28 mouse cellular contexts compared by ENCODE assay signal in genomic region chr15:59880426-59880825, GRCm38 (mm10).
"Had no signal": no experiment of that assay in that cellular context is flagged by ENCODE, and none has a peak within 500 bp of the region (broad histone marks: within the 10 kb centered on the region; RNA-seq: fewer than 3 reads in every experiment).

No protein-coding gene starts in this region.

- H3K27ac ChIP-seq: embryonic facial prominence, embryonic 10.5 days; embryonic facial prominence, embryonic 12.5 days; embryonic facial prominence, embryonic 13.5 days; embryonic facial prominence, embryonic 15.5 days; forebrain, embryonic 10.5 days; forebrain, embryonic 12.5 days; forebrain, embryonic 13.5 days; forebrain, embryonic 15.5 days; gastrocnemius, adult 2 months; heart, adult 2 months had no signal

- H3K9ac ChIP-seq: embryonic facial prominence, embryonic 12.5 days; embryonic facial prominence, embryonic 13.5 days; embryonic facial prominence, embryonic 15.5 days; forebrain, embryonic 12.5 days; forebrain, embryonic 13.5 days; forebrain, embryonic 15.5 days; forebrain, postnatal 0 days had no signal

- H3K27me3 ChIP-seq: embryonic facial prominence, embryonic 12.5 days; embryonic facial prominence, embryonic 13.5 days; embryonic facial prominence, embryonic 15.5 days; forebrain, embryonic 12.5 days; forebrain, embryonic 13.5 days; forebrain, embryonic 15.5 days had no signal

- H3K36me3 ChIP-seq: embryonic facial prominence, embryonic 10.5 days; embryonic facial prominence, embryonic 12.5 days; embryonic facial prominence, embryonic 13.5 days; embryonic facial prominence, embryonic 15.5 days; forebrain, embryonic 10.5 days; forebrain, embryonic 12.5 days; forebrain, embryonic 15.5 days had no signal

- H3K4me1 ChIP-seq: embryonic facial prominence, embryonic 10.5 days; embryonic facial prominence, embryonic 12.5 days; embryonic facial prominence, embryonic 13.5 days; embryonic facial prominence, embryonic 15.5 days; forebrain, embryonic 10.5 days; forebrain, embryonic 12.5 days; forebrain, embryonic 13.5 days; forebrain, embryonic 15.5 days had no signal

- H3K4me3 ChIP-seq: embryonic facial prominence, embryonic 10.5 days; embryonic facial prominence, embryonic 12.5 days; embryonic facial prominence, embryonic 13.5 days; embryonic facial prominence, embryonic 15.5 days; erythroblast, embryonic 14.5 days; forebrain, embryonic 10.5 days; forebrain, embryonic 12.5 days; forebrain, embryonic 13.5 days; forebrain, embryonic 15.5 days; gastrocnemius, adult 2 months; heart, adult 2 months had no signal

- H3K9me3 ChIP-seq: embryonic facial prominence, embryonic 10.5 days; embryonic facial prominence, embryonic 12.5 days; embryonic facial prominence, embryonic 13.5 days; embryonic facial prominence, embryonic 15.5 days; forebrain, embryonic 10.5 days; forebrain, embryonic 12.5 days; forebrain, embryonic 13.5 days; forebrain, embryonic 15.5 days had no signal

- DNase-seq: cerebellum, adult 2 months; cerebellum, adult 8-10 months; cerebellum, adult 9-10 months; cerebellum, adult 9-11 months; cerebellum, postnatal 10 days; cerebellum, postnatal 14 days; cerebellum, postnatal 25 days; cerebellum, postnatal 36 days; embryo, embryonic 11 days; forebrain, postnatal 0 days; gastrocnemius, adult 2 months; gastrocnemius, postnatal 10 days; gastrocnemius, postnatal 14 days; gastrocnemius, postnatal 25 days; gastrocnemius, postnatal 36 days; heart, adult 18-20 months; heart, adult 2 months had no signal

- H3K4me2 ChIP-seq: embryonic facial prominence, embryonic 12.5 days; embryonic facial prominence, embryonic 13.5 days; embryonic facial prominence, embryonic 15.5 days; forebrain, embryonic 12.5 days; forebrain, embryonic 13.5 days; forebrain, embryonic 15.5 days had no signal

- ATAC-seq: forebrain, embryonic 13.5 days; forebrain, embryonic 14.5 days; forebrain, embryonic 15.5 days; forebrain, embryonic 16.5 days; forebrain, postnatal 0 days had no signal
